Mouse (Mus musculus): ENCODE results near the gene Tmem165. TPM values are rescaled to one million over a fixed set of nuclear protein-coding genes. Genes with fewer than 3 reads are reported as not detected.

The Tmem165 gene
- polyA plus RNA-seq, 1 experiment = 29.8 TPM

- WGBS = 92% methylated on average over 4 of the region's 4 CpGs
- H3K36me3 ChIP-seq (ENCODE audit: control insufficient read depth, insufficient read depth, low read length) = no peaks in the 10 kb centered on the region
- no peak for TF ChIP-seq CTCF (IDR thresholded peaks at IDR 0.05; ENCODE audit: extremely low read depth, insufficient read depth, insufficient read length, insufficient replicate concordance)
- no peak for TF ChIP-seq POLR2A (IDR thresholded peaks at IDR 0.05; ENCODE audit: low read depth, low read length)
- no peak for DNase-seq (ENCODE audit: low read depth in 1 of 2, low spot score in 2 of 2)
- no peaks in the 10 kb centered on the region for H3K27me3 ChIP-seq (ENCODE audit: control insufficient read depth, insufficient read depth, low read length)
- H3K4me3 ChIP-seq (ENCODE audit: extremely low read depth, insufficient read depth, insufficient read length) = no peak overlapping the region
- H3K4me1 ChIP-seq (ENCODE audit: control insufficient read depth, insufficient read depth, insufficient read length) = no peaks in the 10 kb centered on the region
- H3K27ac ChIP-seq (ENCODE audit: insufficient read depth, low read length) = no peak overlapping the region
These were observed 13.2 kb upstream of the Tmem165 start for GRCm38 (mm10) chr5:76170522-76170921.

- H3K27me3 ChIP-seq (ENCODE audit: control insufficient read depth, insufficient read depth, low read length) = no peaks in the 10 kb centered on the region
- H3K27ac ChIP-seq (ENCODE audit: insufficient read depth, low read length) = no peak overlapping the region
- TF ChIP-seq CTCF (IDR thresholded peaks at IDR 0.05; ENCODE audit: extremely low read depth, insufficient read depth, insufficient read length, insufficient replicate concordance) = no peak
- no peak for TF ChIP-seq POLR2A (IDR thresholded peaks at IDR 0.05; ENCODE audit: low read depth, low read length)
- no peak overlapping the region for H3K4me3 ChIP-seq (ENCODE audit: extremely low read depth, insufficient read depth, insufficient read length)
- H3K36me3 ChIP-seq (ENCODE audit: control insufficient read depth, insufficient read depth, low read length) = no peaks in the 10 kb centered on the region
- no peak for DNase-seq (ENCODE audit: low read depth in 1 of 2, low spot score in 2 of 2)
- H3K4me1 ChIP-seq (ENCODE audit: control insufficient read depth, insufficient read depth, insufficient read length) = no peaks in the 10 kb centered on the region
These were observed 12.6 kb upstream of the Tmem165 start for GRCm38 (mm10) chr5:76171039-76171438.

GRCm38 (mm10) chr5:76175051-76175450, 8.6 kb upstream of the Tmem165 start:
- no peak for DNase-seq (ENCODE audit: low read depth in 1 of 2, low spot score in 2 of 2)
- Histone ChIP-seq H3K27ac (ENCODE audit: insufficient read depth, low read length) (no peak overlapping the region), H3K36me3 (ENCODE audit: control insufficient read depth, insufficient read depth, low read length) (no peaks in the 10 kb centered on the region), H3K4me1 (ENCODE audit: control insufficient read depth, insufficient read depth, insufficient read length) (no peaks in the 10 kb centered on the region), H3K27me3 (ENCODE audit: control insufficient read depth, insufficient read depth, low read length) (peaks cover 2% of the 10 kb centered on the region; the same call in 1 of the 2 replicates), H3K4me3 (ENCODE audit: extremely low read depth, insufficient read depth, insufficient read length) (no peak overlapping the region)
- 84% methylated on average over 4 of the region's 4 CpGs for WGBS
- TF ChIP-seq CTCF (IDR thresholded peaks at IDR 0.05; ENCODE audit: extremely low read depth, insufficient read depth, insufficient read length, insufficient replicate concordance) = no peak
- no peak for TF ChIP-seq POLR2A (IDR thresholded peaks at IDR 0.05; ENCODE audit: low read depth, low read length)

- Histone ChIP-seq H3K27ac (ENCODE audit: insufficient read depth, low read length) (no peak overlapping the region), H3K4me1 (ENCODE audit: control insufficient read depth, insufficient read depth, insufficient read length) (no peaks in the 10 kb centered on the region), H3K36me3 (ENCODE audit: control insufficient read depth, insufficient read depth, low read length) (no peaks in the 10 kb centered on the region), H3K4me3 (ENCODE audit: extremely low read depth, insufficient read depth, insufficient read length) (no peak overlapping the region), H3K27me3 (ENCODE audit: control insufficient read depth, insufficient read depth, low read length) (peaks cover 2% of the 10 kb centered on the region; the same call in 1 of the 2 replicates)
- WGBS = 54% methylated on average over 3 of the region's 3 CpGs
- TF ChIP-seq CTCF (IDR thresholded peaks at IDR 0.05; ENCODE audit: extremely low read depth, insufficient read depth, insufficient read length, insufficient replicate concordance) (no peak), POLR2A (IDR thresholded peaks at IDR 0.05; ENCODE audit: low read depth, low read length) (no peak)
- DNase-seq (ENCODE audit: low read depth in 1 of 2, low spot score in 2 of 2) = no peak
These were observed 7.3 kb upstream of the Tmem165 start for GRCm38 (mm10) chr5:76176411-76176810.

GRCm38 (mm10) chr5:76176841-76177240, 6.8 kb upstream of the Tmem165 start:
- Histone ChIP-seq H3K27ac (ENCODE audit: insufficient read depth, low read length) (no peak overlapping the region), H3K27me3 (ENCODE audit: control insufficient read depth, insufficient read depth, low read length) (peaks cover 2% of the 10 kb centered on the region; the same call in 1 of the 2 replicates), H3K4me1 (ENCODE audit: control insufficient read depth, insufficient read depth, insufficient read length) (no peaks in the 10 kb centered on the region), H3K36me3 (ENCODE audit: control insufficient read depth, insufficient read depth, low read length) (no peaks in the 10 kb centered on the region), H3K4me3 (ENCODE audit: extremely low read depth, insufficient read depth, insufficient read length) (no peak overlapping the region)
- no peak for DNase-seq (ENCODE audit: low read depth in 1 of 2, low spot score in 2 of 2)
- TF ChIP-seq POLR2A (IDR thresholded peaks at IDR 0.05; ENCODE audit: low read depth, low read length) = no peak
- TF ChIP-seq CTCF (IDR thresholded peaks at IDR 0.05; ENCODE audit: extremely low read depth, insufficient read depth, insufficient read length, insufficient replicate concordance) = no peak
- WGBS = 45% methylated on average over 11 of the region's 11 CpGs

GRCm38 (mm10) chr5:76177664-76178063, 6.0 kb upstream of the Tmem165 start:
- Histone ChIP-seq H3K27ac (ENCODE audit: insufficient read depth, low read length) (no peak overlapping the region), H3K4me1 (ENCODE audit: control insufficient read depth, insufficient read depth, insufficient read length) (no peaks in the 10 kb centered on the region), H3K4me3 (ENCODE audit: extremely low read depth, insufficient read depth, insufficient read length) (no peak overlapping the region), H3K27me3 (ENCODE audit: control insufficient read depth, insufficient read depth, low read length) (peaks cover 2% of the 10 kb centered on the region; the same call in 1 of the 2 replicates), H3K36me3 (ENCODE audit: control insufficient read depth, insufficient read depth, low read length) (no peaks in the 10 kb centered on the region)
- 81% methylated on average over 7 of the region's 7 CpGs for WGBS
- no peak for TF ChIP-seq POLR2A (IDR thresholded peaks at IDR 0.05; ENCODE audit: low read depth, low read length)
- TF ChIP-seq CTCF (IDR thresholded peaks at IDR 0.05; ENCODE audit: extremely low read depth, insufficient read depth, insufficient read length, insufficient replicate concordance) = no peak
- no peak for DNase-seq (ENCODE audit: low read depth in 1 of 2, low spot score in 2 of 2)

- WGBS = 90% methylated on average over 5 of the region's 5 CpGs
- TF ChIP-seq CTCF (IDR thresholded peaks at IDR 0.05; ENCODE audit: extremely low read depth, insufficient read depth, insufficient read length, insufficient replicate concordance) (no peak), POLR2A (IDR thresholded peaks at IDR 0.05; ENCODE audit: low read depth, low read length) (no peak)
- Histone ChIP-seq H3K36me3 (ENCODE audit: control insufficient read depth, insufficient read depth, low read length) (no peaks in the 10 kb centered on the region), H3K27me3 (ENCODE audit: control insufficient read depth, insufficient read depth, low read length) (peaks cover 2% of the 10 kb centered on the region; the same call in 1 of the 2 replicates), H3K4me1 (ENCODE audit: control insufficient read depth, insufficient read depth, insufficient read length) (no peaks in the 10 kb centered on the region), H3K27ac (ENCODE audit: insufficient read depth, low read length) (no peak overlapping the region), H3K4me3 (ENCODE audit: extremely low read depth, insufficient read depth, insufficient read length) (no peak overlapping the region)
- no peak for DNase-seq (ENCODE audit: low read depth in 1 of 2, low spot score in 2 of 2)
These were observed 4.5 kb upstream of the Tmem165 start for GRCm38 (mm10) chr5:76179171-76179570.
